Mouse (Mus musculus) ovary, postnatal 10 days (tissue): Measurements from ENCODE around the gene Cnr2.

Source experiments
- DNase-seq: peaks from one replicate; pipeline ENCODE4 v3.0.0; 2022; ENCODE audit warnings: low spot score

Cnr2 gene

GRCm38 (mm10) chr4:135876583-135877020, 18.6 kb upstream of the Cnr2 start:
- DNase-seq = peak; percentile 41

GRCm38 (mm10) chr4:135877742-135878141, 17.5 kb upstream of the Cnr2 start:
- DNase-seq = no peak

- DNase-seq = no peak
Measured at GRCm38 (mm10) chr4:135879021-135879420, 16.2 kb upstream of the Cnr2 start.

- no peak for DNase-seq
Measured at GRCm38 (mm10) chr4:135880018-135880417, 15.2 kb upstream of the Cnr2 start.

GRCm38 (mm10) chr4:135880576-135880975, 14.6 kb upstream of the Cnr2 start:
- DNase-seq = no peak

- no peak for DNase-seq
Measured at GRCm38 (mm10) chr4:135882023-135882422, 13.2 kb upstream of the Cnr2 start.

GRCm38 (mm10) chr4:135883401-135883851, 11.8 kb upstream of the Cnr2 start:
- no peak for DNase-seq

- no peak for DNase-seq
Measured at GRCm38 (mm10) chr4:135883881-135884516, 11.2 kb upstream of the Cnr2 start.

- no peak for DNase-seq
Measured at GRCm38 (mm10) chr4:135884531-135884930, 10.7 kb upstream of the Cnr2 start.

- DNase-seq = no peak
Measured at GRCm38 (mm10) chr4:135885676-135886075, 9.5 kb upstream of the Cnr2 start.

GRCm38 (mm10) chr4:135886184-135886583, 9.0 kb upstream of the Cnr2 start:
- DNase-seq = no peak

- DNase-seq = no peak
Measured at GRCm38 (mm10) chr4:135888448-135889057, 6.6 kb upstream of the Cnr2 start.

- DNase-seq = no peak
Measured at GRCm38 (mm10) chr4:135889146-135889883, 5.9 kb upstream of the Cnr2 start.

GRCm38 (mm10) chr4:135889884-135890283, 5.3 kb upstream of the Cnr2 start:
- peak; percentile 36 for DNase-seq

- no peak for DNase-seq
Measured at GRCm38 (mm10) chr4:135891539-135891938, 3.7 kb upstream of the Cnr2 start.

GRCm38 (mm10) chr4:135892884-135893283, 2.3 kb upstream of the Cnr2 start:
- DNase-seq = no peak

GRCm38 (mm10) chr4:135896157-135896556, 963 bp downstream of the Cnr2 start:
- no peak for DNase-seq

- no peak for DNase-seq
Measured at GRCm38 (mm10) chr4:135898380-135899049, 3.3 kb downstream of the Cnr2 start.

GRCm38 (mm10) chr4:135899050-135899448, 3.9 kb downstream of the Cnr2 start:
- no peak for DNase-seq

GRCm38 (mm10) chr4:135900008-135900407, 4.8 kb downstream of the Cnr2 start:
- no peak for DNase-seq

GRCm38 (mm10) chr4:135902606-135903242, 7.5 kb downstream of the Cnr2 start:
- no peak for DNase-seq

GRCm38 (mm10) chr4:135904810-135905209, 9.6 kb downstream of the Cnr2 start:
- no peak for DNase-seq
